Mouse (Mus musculus) urinary bladder, postnatal 14 days (tissue): ENCODE measurements around the gene Mrpl42.
A peak's percentile ranks its signal among the peaks of the same experiment; 100 is the strongest.
"Not testable (repeated sequence)": the region's sequence is repeated elsewhere in the genome, so short reads cannot be mapped to it uniquely, and the experiment has no call there.

Source experiments
- DNase-seq: peaks from one replicate; pipeline ENCODE4 v3.0.0; 2021; ENCODE audit warnings: low spot score

Gene Mrpl42

DNA sequence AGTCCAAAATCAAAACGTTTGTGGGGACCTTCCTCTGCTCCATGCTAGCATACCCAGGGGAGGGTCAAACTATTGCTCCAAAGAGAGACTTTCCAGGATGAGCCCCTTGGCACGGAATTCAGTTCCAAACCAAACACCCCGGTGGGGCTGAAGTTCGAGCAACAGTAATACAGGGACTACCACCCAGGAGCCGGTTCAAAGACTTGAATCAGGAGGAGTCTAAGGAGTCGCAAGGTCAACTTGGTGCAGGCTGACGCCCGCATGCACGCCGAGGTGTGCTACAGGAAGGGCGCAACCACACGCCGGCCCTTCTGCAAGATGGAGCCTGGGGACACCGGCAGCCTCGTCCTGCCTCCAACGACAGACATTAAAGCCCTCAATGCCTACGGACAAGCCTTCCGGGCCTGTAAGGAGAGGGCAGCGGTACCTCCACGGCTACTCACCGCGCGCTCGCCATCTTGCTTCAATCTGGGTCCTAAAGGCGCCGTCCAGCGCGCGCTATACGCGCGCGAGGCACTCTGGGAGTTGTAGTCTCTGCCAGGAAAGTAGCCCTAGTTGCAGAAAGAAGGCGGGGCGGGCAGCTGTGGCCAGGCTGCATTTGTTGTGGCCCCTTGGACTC, at the start of gene Mrpl42:
TSS of gene Mrpl42 (minus strand) at position 478 of the 619 bp plus-strand sequence.
- peak; percentile 88 for DNase-seq

DNA sequence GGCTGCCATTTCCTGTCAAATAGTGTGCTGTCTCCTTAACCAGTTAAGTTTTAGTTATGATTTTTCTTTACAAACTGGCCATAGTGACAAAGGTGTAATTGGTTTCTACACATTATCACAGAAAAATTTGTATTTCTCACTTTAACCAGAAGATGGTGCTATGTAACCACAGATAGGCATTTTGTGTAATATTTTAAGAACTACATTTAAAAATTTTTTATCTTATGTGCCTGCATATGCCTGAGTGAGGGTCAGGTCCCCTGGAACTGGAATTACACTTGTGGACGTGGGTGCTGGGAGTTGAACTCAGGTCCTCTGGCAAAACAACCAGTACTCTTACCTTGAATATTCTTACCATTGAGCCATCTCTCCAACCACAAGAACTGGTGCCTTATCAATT, 48.8 kb upstream of the Mrpl42 start:
- DNase-seq = no peak

- DNase-seq = not testable (repeated sequence)
These were observed 47.3 kb upstream of the Mrpl42 start for GRCm38 (mm10) chr10:95549080-95549479.

GRCm38 (mm10) chr10:95548154-95548826, 46.5 kb upstream of the Mrpl42 start:
- no peak for DNase-seq

DNA sequence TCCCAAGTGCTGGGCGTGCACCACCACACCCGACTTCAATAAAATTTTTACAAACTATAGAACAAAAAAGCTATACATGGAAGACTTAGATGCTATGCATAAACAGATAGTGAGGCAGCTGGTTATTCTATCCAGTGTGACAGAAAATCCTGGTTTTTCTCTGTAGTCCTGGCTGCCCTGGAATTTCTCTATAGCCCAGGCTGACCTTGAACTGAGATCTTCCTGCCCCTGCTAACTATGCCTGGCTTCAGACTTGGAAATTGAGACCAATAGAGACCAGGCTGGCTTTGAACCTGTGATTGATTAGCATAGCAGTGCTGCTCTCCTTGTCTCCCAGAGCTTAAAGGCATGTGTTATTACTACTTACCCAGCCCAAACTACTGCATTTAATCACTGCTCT, 44.4 kb upstream of the Mrpl42 start:
- no peak for DNase-seq

DNA sequence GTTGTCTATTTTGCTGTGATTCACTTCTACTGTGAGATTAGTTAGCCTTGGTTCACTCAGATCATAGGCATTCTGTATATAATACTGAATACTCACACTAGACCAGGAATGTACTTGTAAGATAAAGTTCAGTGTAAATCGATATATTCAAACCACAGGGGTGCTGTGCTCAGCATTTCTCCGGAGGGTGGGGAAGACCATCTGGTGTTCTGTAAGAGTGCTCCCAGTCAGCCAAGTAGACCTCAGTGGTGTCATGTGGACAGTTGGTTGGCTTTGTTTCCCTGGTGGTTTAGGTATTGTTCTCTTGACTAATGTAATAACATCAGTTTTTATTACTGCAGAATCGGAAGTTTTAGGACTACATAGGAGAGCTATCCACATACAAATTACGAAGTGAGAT, 43.3 kb upstream of the Mrpl42 start:
- no peak for DNase-seq

GRCm38 (mm10) chr10:95544651-95545050, 42.9 kb upstream of the Mrpl42 start:
- no peak for DNase-seq

- no peak for DNase-seq
These were observed 42.3 kb upstream of the Mrpl42 start for GRCm38 (mm10) chr10:95544004-95544403.

GRCm38 (mm10) chr10:95543377-95543776, 41.6 kb upstream of the Mrpl42 start:
- DNase-seq = no peak

GRCm38 (mm10) chr10:95542916-95543315, 41.2 kb upstream of the Mrpl42 start:
- DNase-seq = no peak

DNA sequence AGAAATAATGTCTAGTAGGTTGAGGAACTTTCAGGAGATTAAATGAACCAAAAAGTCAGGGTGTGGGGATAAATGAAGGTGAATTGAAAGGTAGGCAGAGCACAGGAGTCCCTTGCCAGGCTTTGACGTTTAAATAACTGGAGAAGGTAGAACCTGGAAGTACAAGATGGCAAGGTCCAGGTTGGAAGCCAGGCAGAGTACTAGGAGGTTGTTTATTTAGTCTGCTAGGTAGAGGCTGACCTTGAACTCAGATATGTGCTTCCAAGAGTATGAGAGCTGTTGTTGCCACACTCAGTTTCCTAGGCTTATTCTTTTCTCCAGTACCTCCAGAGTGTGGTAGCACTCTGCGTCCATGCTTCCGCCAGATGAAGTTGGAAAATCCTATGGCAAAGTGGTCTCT, 38.1 kb upstream of the Mrpl42 start:
- no peak for DNase-seq

DNA sequence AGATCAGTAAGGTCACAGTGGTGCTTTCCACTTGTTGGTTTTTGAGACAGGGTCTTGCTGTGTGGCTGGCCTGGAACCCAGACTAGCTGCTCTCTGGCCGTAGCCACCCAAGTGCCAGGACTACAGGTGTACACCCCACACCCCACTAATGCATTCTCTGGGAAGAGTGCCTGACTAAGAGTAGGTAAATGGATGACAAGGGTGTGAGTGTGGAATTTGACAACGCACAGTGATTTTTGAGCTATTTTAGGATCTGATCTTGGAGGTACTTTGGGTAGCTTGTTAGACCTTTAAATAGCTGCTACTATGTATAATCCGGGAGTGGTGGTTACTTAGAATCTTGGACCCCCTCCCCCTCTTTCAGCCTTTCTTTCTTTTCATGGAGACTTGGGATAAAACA, 37.5 kb upstream of the Mrpl42 start:
- no peak for DNase-seq

- DNase-seq = no peak
These were observed 34.4 kb upstream of the Mrpl42 start for GRCm38 (mm10) chr10:95536222-95536541.

DNA sequence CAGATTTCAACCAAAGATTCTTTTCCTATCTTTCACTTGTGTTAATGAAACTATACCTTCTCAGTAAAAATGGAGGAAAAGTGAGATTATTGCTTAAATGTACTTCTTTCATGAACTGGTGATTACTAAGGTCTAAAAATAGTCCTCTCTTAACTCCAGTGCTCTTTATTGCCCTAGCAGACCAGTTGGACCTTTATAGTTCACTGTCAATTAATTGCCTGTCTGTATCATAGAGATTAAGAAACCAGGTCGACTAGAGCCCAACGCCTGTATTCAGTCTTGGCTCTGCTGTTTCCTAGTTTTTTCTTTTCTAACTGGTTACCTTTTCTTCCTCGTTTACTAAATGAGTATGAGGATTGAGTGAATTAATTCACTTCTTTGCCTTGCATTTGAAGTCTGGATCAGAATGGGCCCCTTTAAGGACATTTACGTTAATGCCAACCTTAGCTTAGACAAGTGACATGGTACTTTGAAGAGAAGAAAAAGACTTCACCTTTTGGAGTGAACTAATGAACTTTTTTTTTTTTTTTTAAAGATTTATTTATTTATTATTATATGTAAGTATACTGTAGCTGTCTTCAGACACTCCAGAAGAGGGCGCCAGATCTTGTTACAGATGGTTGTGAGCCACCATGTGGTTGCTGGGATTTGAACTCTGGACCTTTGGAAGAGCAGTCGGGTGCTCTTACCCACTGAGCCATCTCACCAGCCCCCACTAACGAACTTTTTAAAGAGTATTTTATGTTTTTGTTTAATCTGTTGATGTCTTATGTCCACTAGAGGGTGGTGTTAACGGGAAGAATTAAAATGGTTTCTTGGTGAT, 33.9 kb upstream of the Mrpl42 start:
- DNase-seq = no peak

DNA sequence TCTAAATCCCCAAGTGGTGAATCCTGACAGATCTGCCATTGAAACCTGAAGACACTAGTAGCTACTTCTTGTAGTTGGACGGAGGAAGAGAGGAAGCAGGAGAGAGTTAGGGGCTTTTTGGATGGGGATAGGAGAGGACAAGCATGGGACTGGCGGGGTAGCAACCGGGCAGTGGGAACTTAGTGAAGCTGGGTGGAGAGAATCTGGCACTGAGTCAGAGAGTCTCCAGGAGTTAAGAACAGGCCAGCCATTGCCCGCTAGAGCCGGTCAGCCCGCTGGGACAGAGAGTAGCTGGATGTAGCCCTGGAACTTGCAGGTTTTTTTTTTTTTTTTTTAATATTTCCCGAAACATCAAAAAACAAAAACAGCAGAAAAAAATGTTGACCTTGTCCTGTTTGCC, 31.6 kb upstream of the Mrpl42 start:
- no peak for DNase-seq

DNA sequence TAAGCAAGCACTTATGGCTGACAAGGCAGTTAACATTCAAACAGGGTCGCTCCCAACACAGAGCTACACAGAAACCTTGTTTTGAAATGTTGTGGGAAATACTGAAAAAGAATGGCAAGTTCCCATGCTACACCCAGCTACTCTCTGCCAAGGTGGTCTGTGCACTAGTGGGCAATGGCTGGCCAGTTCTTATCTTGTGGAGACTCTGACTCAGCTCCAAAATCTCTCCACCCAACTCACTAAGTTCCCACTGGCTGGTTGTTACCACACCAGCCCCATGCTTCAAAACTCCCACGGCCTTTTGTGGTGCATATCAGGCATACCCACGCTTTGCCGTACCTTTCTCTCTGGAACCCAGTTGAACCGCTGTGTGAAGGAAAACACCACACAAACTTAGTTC, 31.2 kb upstream of the Mrpl42 start:
- DNase-seq = no peak

- DNase-seq = no peak
These were observed 28.9 kb upstream of the Mrpl42 start for GRCm38 (mm10) chr10:95530551-95531121.

GRCm38 (mm10) chr10:95526495-95527122, 24.9 kb upstream of the Mrpl42 start:
- DNase-seq = no peak

DNA sequence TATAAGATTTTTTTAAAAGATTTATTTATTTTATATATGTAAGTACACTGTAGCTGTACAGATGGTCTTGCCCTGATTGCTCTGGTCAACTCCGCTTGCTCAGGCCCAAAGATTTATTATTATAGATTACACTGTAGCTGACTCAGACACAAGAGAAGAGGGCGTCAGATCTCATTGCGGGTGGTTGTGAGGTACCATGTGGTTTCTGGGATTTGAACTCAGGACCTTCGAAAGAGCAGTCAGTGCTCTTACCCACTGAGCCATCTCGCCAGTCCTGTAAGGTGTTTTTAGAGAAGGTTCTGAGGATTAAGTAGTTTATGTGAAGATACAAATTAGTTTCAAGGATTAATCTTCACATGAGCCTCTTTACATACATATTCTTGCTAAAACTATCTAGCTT, 24.1 kb upstream of the Mrpl42 start:
- DNase-seq = no peak

- no peak for DNase-seq
These were observed 23.4 kb upstream of the Mrpl42 start for GRCm38 (mm10) chr10:95525037-95525675.

DNA sequence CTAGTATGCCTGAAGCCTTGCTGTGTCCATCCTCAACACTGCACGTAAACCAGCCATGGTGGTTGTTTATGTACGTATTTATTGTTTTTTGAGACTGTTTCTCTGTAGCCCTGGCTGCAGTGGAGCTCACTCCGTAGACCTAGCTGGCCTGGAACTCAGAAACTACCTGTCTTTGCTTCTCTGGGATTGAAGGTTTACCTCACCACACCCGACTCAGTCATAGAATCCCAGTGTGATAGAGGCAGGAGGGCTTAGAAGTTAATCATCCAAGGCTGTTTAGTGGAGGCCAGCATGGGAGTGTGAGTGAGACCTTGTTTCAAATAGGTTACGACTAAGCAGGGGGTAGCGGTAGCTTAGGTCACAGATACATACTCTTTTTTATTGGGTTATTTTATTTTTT, 15.9 kb upstream of the Mrpl42 start:
- no peak for DNase-seq
